Mouse (Mus musculus) C2C12 (cell line): ENCODE measurements around the gene Stambpl1. TPM values are rescaled to one million over a fixed set of nuclear protein-coding genes. Genes with fewer than 3 reads are reported as not detected.
A peak's percentile ranks its signal among the peaks of the same experiment; 100 is the strongest.

Source experiments
- H3K27me3 ChIP-seq: one replicate; pipeline ENCODE4 v1.6.1; 2011; ENCODE audit not compliant: control insufficient read depth, insufficient read depth, insufficient read length
- H3K36me3 ChIP-seq: one replicate; pipeline ENCODE4 v1.6.1; 2011; ENCODE audit not compliant: control insufficient read depth, insufficient read depth
- H3K4me3 ChIP-seq: one replicate; pipeline ENCODE4 v1.5.1; 2011; ENCODE audit warnings: mild to moderate bottlenecking, control low read depth; ENCODE audit not compliant: poor library complexity, insufficient read depth, severe bottlenecking
- H3K79me2 ChIP-seq: one replicate; pipeline ENCODE4 v1.6.1; 2011; ENCODE audit not compliant: control insufficient read depth, insufficient read depth
- H3K79me3 ChIP-seq: one replicate; pipeline ENCODE4 v1.6.1; 2011; ENCODE audit warnings: low read depth, control low read depth
- H3ac ChIP-seq: one replicate; pipeline ENCODE3; 2011; ENCODE audit warnings: low read depth; ENCODE audit not compliant: control insufficient read depth, insufficient read length
- CEBPB ChIP-seq: IDR thresholded peaks from one replicate; pipeline ENCODE4 v1.6.1; 2011; ENCODE audit warnings: low read depth, mild to moderate bottlenecking, control low read depth, moderate library complexity
- CTCF ChIP-seq: IDR thresholded peaks from one replicate; pipeline ENCODE4 v1.5.1; 2011; ENCODE audit not compliant: control insufficient read depth, insufficient read depth, insufficient read length
- FOSL1 ChIP-seq: IDR thresholded peaks from one replicate; pipeline ENCODE4 v1.8.0; 2011; ENCODE audit warnings: mild to moderate bottlenecking, low read length; ENCODE audit not compliant: poor library complexity, insufficient read depth, severe bottlenecking
- MAX ChIP-seq: IDR thresholded peaks from one replicate; pipeline ENCODE4 v1.6.1; 2011; ENCODE audit warnings: mild to moderate bottlenecking, control low read depth
- MYOD1 ChIP-seq: IDR thresholded peaks from one replicate; pipeline ENCODE4 v1.6.1; 2011; ENCODE audit warnings: low read depth; ENCODE audit not compliant: control insufficient read depth, insufficient read length
- MYOG ChIP-seq: IDR thresholded peaks from one replicate; pipeline ENCODE4 v1.6.1; 2011; ENCODE audit not compliant: control insufficient read depth, insufficient read length; ENCODE audit errors: extremely low read depth
- USF1 ChIP-seq: IDR thresholded peaks from one replicate; pipeline ENCODE4 v1.6.1; 2011; ENCODE audit warnings: low read depth, mild to moderate bottlenecking, control low read depth, moderate library complexity
- polyA plus RNA-seq: library from polyadenylated mRNA; unstranded; fragments of >200 nt; fragmentation: generic; extraction: Trizol; gene quantifications from one replicate; pipeline ENCODE4 v1.2.1, GENCODE M21; 2012; ENCODE audit warnings: missing spikeins

Stambpl1 gene
- polyA plus RNA-seq, 1 experiment: 19.0 TPM

GRCm38 (mm10) chr19:34193149-34193548 lies 1.1 kb downstream of the Stambpl1 start:
- H3K27me3 ChIP-seq: no peaks in the 10 kb centered on the region
- peaks cover 41% of the 10 kb centered on the region for H3K79me3 ChIP-seq
- H3ac ChIP-seq: peak overlapping the region; percentile 61
- no peak for TF ChIP-seq FOSL1
- peaks cover 62% of the 10 kb centered on the region for H3K79me2 ChIP-seq
- H3K4me3 ChIP-seq: peak overlapping the region; percentile 67
- no peaks in the 10 kb centered on the region for H3K36me3 ChIP-seq

- Histone ChIP-seq H3K79me3 (peaks cover 45% of the 10 kb centered on the region), H3ac (peak overlapping the region; percentile 53), H3K4me3 (peak overlapping the region; percentile 67), H3K79me2 (peaks cover 67% of the 10 kb centered on the region), H3K36me3 (no peaks in the 10 kb centered on the region), H3K27me3 (no peaks in the 10 kb centered on the region)
- TF ChIP-seq CEBPB: no peak
- TF ChIP-seq CTCF: no peak
- no peak for TF ChIP-seq MYOD1
- no peak for TF ChIP-seq FOSL1
- no peak for TF ChIP-seq MYOG
- TF ChIP-seq MAX: no peak
- TF ChIP-seq USF1: no peak
Observed at GRCm38 (mm10) chr19:34193683-34194082, 1.7 kb downstream of the Stambpl1 start.

- Histone ChIP-seq H3K36me3 (no peaks in the 10 kb centered on the region), H3K27me3 (no peaks in the 10 kb centered on the region), H3K4me3 (peak overlapping the region; percentile 67), H3K79me2 (peaks cover 73% of the 10 kb centered on the region), H3K79me3 (peaks cover 49% of the 10 kb centered on the region), H3ac (peak overlapping the region; percentile 27)
- TF ChIP-seq MAX: no peak
- TF ChIP-seq USF1: no peak
- no peak for TF ChIP-seq MYOG
- no peak for TF ChIP-seq CEBPB
- no peak for TF ChIP-seq CTCF
- no peak for TF ChIP-seq MYOD1
- no peak for TF ChIP-seq FOSL1
Observed at GRCm38 (mm10) chr19:34194132-34194745, 2.2 kb downstream of the Stambpl1 start.

GRCm38 (mm10) chr19:34195031-34195430 lies 3.0 kb downstream of the Stambpl1 start:
- H3K79me3 ChIP-seq: peaks cover 53% of the 10 kb centered on the region
- no peaks in the 10 kb centered on the region for H3K36me3 ChIP-seq
- no peaks in the 10 kb centered on the region for H3K27me3 ChIP-seq
- H3K4me3 ChIP-seq: no peak overlapping the region
- peaks cover 80% of the 10 kb centered on the region for H3K79me2 ChIP-seq
- no peak overlapping the region for H3ac ChIP-seq
- no peak for TF ChIP-seq MAX
- no peak for TF ChIP-seq MYOG
- TF ChIP-seq CEBPB: no peak
- TF ChIP-seq MYOD1: peak; percentile 14
- no peak for TF ChIP-seq CTCF
- no peak for TF ChIP-seq USF1
- peak; percentile 48 for TF ChIP-seq FOSL1

GRCm38 (mm10) chr19:34198066-34198465 lies 6.0 kb downstream of the Stambpl1 start:
- Histone ChIP-seq H3ac (no peak overlapping the region), H3K4me3 (no peak overlapping the region), H3K79me2 (peaks cover 98% of the 10 kb centered on the region), H3K36me3 (no peaks in the 10 kb centered on the region), H3K79me3 (peaks cover 67% of the 10 kb centered on the region), H3K27me3 (no peaks in the 10 kb centered on the region)
- TF ChIP-seq CTCF: no peak

- no peak overlapping the region for H3K4me3 ChIP-seq
- H3K36me3 ChIP-seq: no peaks in the 10 kb centered on the region
- H3K79me2 ChIP-seq: peaks cover 98% of the 10 kb centered on the region
- no peaks in the 10 kb centered on the region for H3K27me3 ChIP-seq
- H3K79me3 ChIP-seq: peaks cover 66% of the 10 kb centered on the region
- H3ac ChIP-seq: no peak overlapping the region
- TF ChIP-seq MYOG (no peak), CTCF (no peak), USF1 (no peak), MAX (no peak), FOSL1 (no peak), MYOD1 (no peak), CEBPB (no peak)
Observed at GRCm38 (mm10) chr19:34198901-34199300, 6.9 kb downstream of the Stambpl1 start.
